Mouse (Mus musculus) spleen, postnatal 0 days (tissue): ENCODE measurements around the gene Arid5a. TPM values are rescaled to one million over a fixed set of nuclear protein-coding genes. Genes with fewer than 3 reads are reported as not detected.

Source experiments
- polyA plus RNA-seq: library from polyadenylated mRNA; unstranded; fragments of >200 nt; fragmentation: Nextera tagmentation; extraction: Ambion mirVana; gene quantifications from 2 replicates; pipeline ENCODE4 v1.2.1, GENCODE M21; 2015

Gene Arid5a
- 8.3 and 10.4 TPM in 2 replicates for polyA plus RNA-seq

GRCm38 (mm10) chr1:36307495-36308280, at the start of gene Arid5a:
Arid5a (plus strand) TSS chr1:36307733.

GRCm38 (mm10) chr1:36274455-36274854, 33.1 kb upstream of the Arid5a start, which contains the start of gene Neurl3:
Neurl3 (minus strand) TSS chr1:36274679.

DNA sequence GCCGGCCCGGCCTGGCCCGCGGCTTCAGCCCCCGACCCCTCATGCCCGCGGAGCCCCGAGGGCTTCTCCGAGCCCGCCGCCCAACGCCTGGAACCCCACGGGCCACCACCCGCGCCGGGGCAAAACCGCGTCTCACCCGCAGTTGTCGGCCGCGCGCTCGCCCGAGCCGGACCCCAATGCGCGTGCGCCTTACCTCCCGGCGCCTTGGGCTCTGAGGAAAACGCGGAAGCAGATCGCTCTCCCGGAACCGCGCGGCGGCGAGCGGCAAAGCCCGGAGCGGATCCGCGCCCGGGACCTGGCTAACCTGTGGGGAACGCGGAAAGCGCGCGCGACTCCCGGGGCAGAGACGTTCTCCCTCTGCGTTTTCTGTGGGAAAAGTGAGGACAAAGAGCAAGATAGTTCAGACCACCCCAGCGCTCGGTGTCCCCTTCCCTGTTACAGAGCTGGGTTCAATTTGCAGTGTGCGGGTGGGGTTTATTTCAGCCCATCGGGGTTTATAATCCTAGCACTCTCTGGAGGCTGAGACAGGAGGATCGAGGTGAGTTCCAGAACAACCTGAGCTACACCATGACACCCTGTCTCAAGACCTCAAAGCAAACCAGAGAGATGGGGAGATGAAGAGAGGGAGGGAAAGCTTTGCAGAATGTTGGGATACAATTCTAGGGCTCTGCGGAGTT, 61.6 kb downstream of the Arid5a start, which contains the start of gene Kansl3:
Gene Kansl3 (minus strand): TSS at position 213 of the 677 bp plus-strand sequence.

DNA sequence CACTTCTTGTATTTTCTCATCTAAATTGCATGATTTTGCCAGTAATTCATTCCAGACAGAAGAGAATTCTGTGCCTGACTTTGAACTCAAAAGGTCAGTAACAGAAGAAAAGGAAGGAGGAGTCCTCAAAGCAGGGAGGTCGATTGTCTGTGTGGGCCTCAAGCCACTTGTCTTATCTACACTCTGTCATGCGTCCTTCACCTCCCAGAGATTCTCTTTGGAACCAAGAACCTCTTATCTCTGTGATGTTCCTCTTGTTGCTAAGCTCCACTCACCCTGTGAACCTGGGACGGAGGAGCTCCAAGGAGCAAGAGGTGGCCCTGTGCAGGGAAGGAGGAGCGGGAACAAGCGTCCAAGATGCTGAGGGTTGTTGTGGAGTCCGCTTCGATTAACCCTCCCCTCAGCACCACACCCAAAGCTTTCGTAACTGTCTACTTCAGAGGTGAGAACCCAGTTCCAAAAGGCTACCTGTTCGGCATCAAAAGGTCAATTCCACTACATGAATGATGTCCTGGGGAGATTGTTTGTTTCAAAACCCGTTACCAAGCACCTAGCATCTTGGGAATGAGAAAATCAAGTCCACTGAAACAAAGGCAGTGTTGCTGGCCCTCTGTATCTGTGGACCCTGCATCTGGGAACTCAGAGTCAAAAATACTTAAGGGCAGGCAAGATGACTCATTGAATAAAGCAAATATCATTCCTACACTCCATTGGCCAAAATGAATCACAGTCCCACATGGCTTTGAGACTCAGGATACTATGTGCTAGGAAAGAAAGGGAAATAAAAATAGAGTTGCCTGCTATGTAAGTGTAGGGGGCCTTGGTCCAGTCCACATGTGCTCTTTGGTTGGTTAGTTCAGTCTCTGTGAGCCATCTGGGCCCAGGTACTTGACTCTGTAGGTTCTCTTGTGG, 64.7 kb downstream of the Arid5a start, which contains the start of gene Fer1l5:
Gene Fer1l5 (plus strand): TSS at position 358 of the 912 bp plus-strand sequence.

Other genes with a start within 250 kb of the Arid5a start
- gene Hs6st1, start 239.3 kb upstream of the Arid5a start, polyA plus RNA-seq: 10.8 and 11.4 TPM in 2 replicates
- gene Uggt1, start 63.0 kb upstream of the Arid5a start, polyA plus RNA-seq: 20.7 and 25.7 TPM in 2 replicates
- 8.4 and 9.5 TPM in 2 replicates for gene Neurl3, start 33.1 kb upstream of the Arid5a start, polyA plus RNA-seq
- 15.3 and 16.2 TPM in 2 replicates for gene Kansl3, start 61.4 kb downstream of the Arid5a start, polyA plus RNA-seq
- 0.10 and 0.16 TPM in 2 replicates for gene Fer1l5, start 64.6 kb downstream of the Arid5a start, polyA plus RNA-seq
- gene Lman2l, start 137.5 kb downstream of the Arid5a start, polyA plus RNA-seq: 14.2 and 15.4 TPM in 2 replicates
- 4.3 and 6.3 TPM in 2 replicates for gene Cnnm4, start 163.9 kb downstream of the Arid5a start, polyA plus RNA-seq
- 2.0 and 2.8 TPM in 2 replicates for gene Cnnm3, start 204.1 kb downstream of the Arid5a start, polyA plus RNA-seq
- 4.8 and 8.5 TPM in 2 replicates for gene Ankrd23, start 229.2 kb downstream of the Arid5a start, polyA plus RNA-seq
- 0.32 TPM in 1 of 2 replicates, not detected in the other for gene Gm42417, start 231.7 kb downstream of the Arid5a start, polyA plus RNA-seq
- gene Ankrd39, start 239.7 kb downstream of the Arid5a start, polyA plus RNA-seq: 10.7 and 15.7 TPM in 2 replicates